Mouse (Mus musculus): ENCODE data around the gene Fezf1. TPM values are rescaled to one million over a fixed set of nuclear protein-coding genes. Genes with fewer than 3 reads are reported as not detected.

The Fezf1 gene
- polyA plus RNA-seq, 1 experiment from 2014 or later, result 12.0 TPM

DNA sequence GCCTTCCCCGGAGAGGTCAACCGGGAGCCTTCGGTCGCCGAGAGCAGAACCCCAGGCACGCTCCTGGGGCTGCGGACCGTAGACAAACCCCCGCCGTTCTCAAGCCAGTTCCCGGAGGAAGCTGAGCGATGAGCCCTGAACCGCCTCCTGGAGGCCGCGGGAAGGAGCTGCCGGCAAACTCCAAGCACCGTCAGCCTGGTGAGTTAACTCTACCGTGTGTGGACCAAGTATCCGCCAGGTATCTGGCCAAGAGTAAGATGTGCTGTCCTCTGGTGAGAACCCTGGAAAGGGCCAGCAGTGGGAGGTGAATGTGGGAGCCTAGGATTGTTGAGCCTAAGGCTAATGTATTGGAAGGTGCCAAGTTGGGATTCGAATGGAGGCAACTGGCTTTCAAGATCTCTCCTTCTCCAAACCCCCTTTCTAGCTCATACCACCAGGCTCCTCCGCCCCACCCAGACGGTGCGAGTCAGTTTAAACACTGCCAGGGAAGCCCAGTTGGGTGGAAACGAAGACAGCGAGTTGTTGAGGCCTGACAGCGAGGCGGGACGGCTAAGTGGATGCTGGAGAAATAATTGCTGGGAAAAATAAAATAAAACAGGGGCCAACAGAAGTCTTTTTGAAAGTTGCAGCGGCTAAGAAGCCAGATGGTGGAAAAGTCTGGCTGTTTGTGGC is 1.6 kb upstream of the Fezf1 start:
- WGBS, result 2% methylated on average over 29 of the region's 29 CpGs
- Histone ChIP-seq H3K27ac (ENCODE audit: low read depth, low read length) (peak overlapping the region; percentile 58), H3K27me3 (replicated peaks; ENCODE audit: control insufficient read depth, insufficient read depth, low read length) (peaks cover 66% of the 10 kb centered on the region), H3K9ac (ENCODE audit: low read length) (peak overlapping the region; percentile 58), H3K4me2 (ENCODE audit: low read length) (peak overlapping the region; percentile 68), H3K4me1 (ENCODE audit: control insufficient read depth, insufficient read depth, low read length) (peaks cover 10% of the 10 kb centered on the region), H3K9me3 (replicated peaks; ENCODE audit: control insufficient read depth, low read length) (no peaks in the 10 kb centered on the region), H3K36me3 (ENCODE audit: control insufficient read depth, insufficient read depth, low read length) (no peaks in the 10 kb centered on the region), H3K4me3 (ENCODE audit: low read depth, low read length) (peak overlapping the region; percentile 38)
- ATAC-seq, result peak; percentile 55
- peak; percentile 67 for DNase-seq (ENCODE audit: low spot score)

DNA sequence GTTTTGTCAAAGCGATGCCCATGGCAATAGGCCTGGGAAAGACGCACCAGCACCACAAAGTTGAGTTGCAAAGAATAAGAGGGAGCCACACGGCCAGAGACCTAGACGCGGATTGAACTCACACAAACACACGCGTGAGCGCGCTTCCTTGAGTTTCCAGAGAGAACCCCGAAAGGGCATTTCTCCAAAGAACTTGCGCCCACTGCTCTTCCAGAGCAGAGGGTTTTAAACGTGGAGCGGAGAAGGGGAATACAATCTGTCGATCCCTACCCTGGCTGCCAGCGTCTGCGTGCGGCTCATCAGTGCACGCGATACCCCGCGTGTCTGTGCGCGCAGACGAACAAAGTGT is 865 bp upstream of the Fezf1 start:
- Histone ChIP-seq H3K4me2 (ENCODE audit: low read length) (peak overlapping the region; percentile 68), H3K4me3 (ENCODE audit: low read depth, low read length) (peak overlapping the region; percentile 38), H3K27ac (ENCODE audit: low read depth, low read length) (peak overlapping the region; percentile 58), H3K36me3 (ENCODE audit: control insufficient read depth, insufficient read depth, low read length) (no peaks in the 10 kb centered on the region), H3K9ac (ENCODE audit: low read length) (peak overlapping the region; percentile 58), H3K4me1 (ENCODE audit: control insufficient read depth, insufficient read depth, low read length) (peaks cover 10% of the 10 kb centered on the region), H3K27me3 (replicated peaks; ENCODE audit: control insufficient read depth, insufficient read depth, low read length) (peaks cover 63% of the 10 kb centered on the region), H3K9me3 (replicated peaks; ENCODE audit: control insufficient read depth, low read length) (no peaks in the 10 kb centered on the region)
- peak; percentile 56 for DNase-seq (ENCODE audit: low spot score)
- 0 out of 2 replicates have a peak, but pooled peaks have one; percentile 27 for ATAC-seq
- WGBS, result under 1% methylated on average over 24 of the region's 24 CpGs

DNA sequence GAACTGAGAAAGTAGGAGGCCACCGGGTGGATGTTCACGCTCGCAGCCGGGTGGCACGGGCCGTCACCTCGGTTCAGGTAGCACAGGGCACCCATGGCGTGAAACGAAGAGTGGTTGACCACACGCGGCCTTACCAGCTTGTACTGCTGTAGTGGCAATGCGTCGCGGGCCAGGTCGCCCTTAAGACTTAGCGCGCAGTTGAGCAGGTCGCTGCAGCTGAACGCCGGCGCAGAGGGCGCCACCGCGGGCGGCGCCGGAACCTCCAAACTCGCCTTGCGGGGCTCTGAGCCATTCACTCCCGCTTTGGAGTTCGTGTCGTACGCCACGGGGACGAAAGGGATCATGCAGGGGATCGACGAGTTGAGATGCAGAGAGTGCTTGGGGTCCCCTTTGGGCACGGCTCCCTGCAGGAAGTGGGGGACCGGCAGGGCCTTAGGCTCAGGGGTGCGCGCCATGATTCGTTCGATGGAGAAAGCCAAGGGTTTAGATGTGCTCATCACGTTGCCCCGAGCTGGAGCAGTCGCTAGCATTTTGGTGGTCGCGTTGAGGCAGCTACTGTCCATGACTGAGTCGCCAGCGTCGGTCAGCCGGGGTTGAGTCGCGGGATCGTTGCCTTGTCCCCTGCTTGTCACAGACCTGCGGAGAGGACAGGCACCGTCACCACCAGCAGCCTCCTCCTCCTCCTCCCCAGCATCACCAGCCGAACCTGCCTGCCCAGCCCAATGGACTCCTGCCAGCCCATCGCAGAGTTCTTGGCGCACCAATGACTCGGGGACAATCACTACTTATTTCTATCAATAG is 450 bp downstream of the Fezf1 start:
- WGBS, result under 1% methylated on average over 61 of the region's 61 CpGs
- Histone ChIP-seq H3K9me3 (replicated peaks; ENCODE audit: control insufficient read depth, low read length) (no peaks in the 10 kb centered on the region), H3K4me1 (ENCODE audit: control insufficient read depth, insufficient read depth, low read length) (peaks cover 12% of the 10 kb centered on the region), H3K4me3 (ENCODE audit: low read depth, low read length) (peak overlapping the region; percentile 38), H3K27me3 (replicated peaks; ENCODE audit: control insufficient read depth, insufficient read depth, low read length) (peaks cover 65% of the 10 kb centered on the region), H3K4me2 (ENCODE audit: low read length) (peak overlapping the region; percentile 68), H3K27ac (ENCODE audit: low read depth, low read length) (peak overlapping the region; percentile 27; the same call in 1 of the 2 replicates), H3K36me3 (ENCODE audit: control insufficient read depth, insufficient read depth, low read length) (no peaks in the 10 kb centered on the region), H3K9ac (ENCODE audit: low read length) (peak overlapping the region; percentile 35)
- no peak for ATAC-seq
- peak; percentile 36 for DNase-seq (ENCODE audit: low spot score)

DNA sequence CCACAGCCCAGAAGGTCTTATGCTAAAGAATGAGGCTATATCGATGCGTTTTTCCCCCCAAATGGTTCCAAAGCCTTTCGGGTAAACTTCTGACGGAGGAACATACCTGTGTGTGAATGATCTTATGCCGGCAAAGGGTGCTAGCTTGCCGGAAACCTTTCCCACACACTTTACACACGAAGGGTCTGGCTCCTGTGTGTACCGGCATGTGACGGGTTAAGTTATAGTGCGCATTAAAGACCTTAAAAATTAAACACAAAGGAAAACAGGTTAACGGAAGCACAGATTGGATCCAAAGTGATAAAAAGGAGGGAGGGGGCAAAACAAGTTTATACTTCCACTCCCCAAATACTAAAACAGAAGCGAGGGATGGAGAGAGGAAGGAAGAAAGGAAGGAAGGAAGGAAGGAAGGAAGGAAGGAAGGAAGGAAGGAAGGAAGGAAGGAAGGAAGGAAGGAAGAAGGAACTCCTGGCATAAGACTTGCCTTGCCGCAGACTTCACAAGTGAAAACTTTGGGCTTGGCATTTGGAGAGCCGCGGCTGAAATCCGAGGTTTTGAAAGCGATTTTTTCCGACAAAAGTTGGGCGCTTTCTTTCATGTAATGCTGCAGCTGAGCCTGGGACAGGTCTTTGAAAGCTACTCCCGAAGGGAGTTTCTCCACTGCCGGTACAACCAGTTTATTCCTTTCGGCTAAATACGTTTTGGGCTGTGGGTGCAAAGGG is 1.2 kb downstream of the Fezf1 start:
- DNase-seq (ENCODE audit: low spot score), result peak; percentile 24
- peaks cover 12% of the 10 kb centered on the region for H3K4me1 ChIP-seq (ENCODE audit: control insufficient read depth, insufficient read depth, low read length)
- peak overlapping the region; percentile 38 for H3K4me3 ChIP-seq (ENCODE audit: low read depth, low read length)
- H3K4me2 ChIP-seq (ENCODE audit: low read length), result peak overlapping the region; percentile 68
- 2% methylated on average over 23 of the region's 23 CpGs for WGBS
- no peaks in the 10 kb centered on the region for H3K36me3 ChIP-seq (ENCODE audit: control insufficient read depth, insufficient read depth, low read length)
- H3K27ac ChIP-seq (ENCODE audit: low read depth, low read length), result peak overlapping the region; percentile 27; the same call in 1 of the 2 replicates
- H3K27me3 ChIP-seq (replicated peaks; ENCODE audit: control insufficient read depth, insufficient read depth, low read length), result peaks cover 68% of the 10 kb centered on the region
- H3K9ac ChIP-seq (ENCODE audit: low read length), result peak overlapping the region; percentile 35
- no peaks in the 10 kb centered on the region for H3K9me3 ChIP-seq (replicated peaks; ENCODE audit: control insufficient read depth, low read length)
- ATAC-seq, result no peak

DNA sequence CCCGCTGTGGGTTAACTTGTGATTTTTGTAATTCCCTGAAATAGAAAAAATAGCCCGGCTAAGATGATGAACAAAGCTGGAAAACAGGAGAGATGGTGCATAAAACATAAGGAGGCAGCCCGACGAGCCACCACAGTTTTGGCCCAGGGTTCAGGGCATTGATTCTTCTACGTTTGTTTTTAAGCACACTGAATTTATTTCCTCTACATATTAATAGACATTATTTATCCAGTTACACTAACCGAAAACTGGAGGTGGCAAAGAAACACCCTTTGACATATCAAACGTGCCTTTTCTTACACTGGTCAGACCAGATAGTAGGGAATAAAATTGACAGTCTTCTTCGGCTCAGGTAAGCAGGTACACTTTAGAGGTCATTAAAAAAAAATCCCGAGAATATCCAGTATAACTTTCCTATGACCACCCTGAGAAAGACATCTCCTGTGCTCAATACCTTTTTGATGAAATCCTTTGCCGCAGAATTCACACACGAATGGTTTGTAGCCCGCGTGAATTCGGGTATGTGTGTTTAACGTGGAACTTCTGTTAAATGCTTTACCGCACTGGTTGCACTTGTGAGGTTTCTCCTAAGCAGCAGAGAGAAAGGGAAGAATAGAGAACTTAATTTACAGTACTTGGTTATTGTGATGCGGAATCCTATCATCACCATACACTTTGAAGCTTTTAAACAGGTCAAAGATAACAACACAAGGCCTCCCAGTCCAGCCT is 1.9 kb downstream of the Fezf1 start:
- H3K9me3 ChIP-seq (replicated peaks; ENCODE audit: control insufficient read depth, low read length), result no peaks in the 10 kb centered on the region
- H3K4me1 ChIP-seq (ENCODE audit: control insufficient read depth, insufficient read depth, low read length), result peaks cover 12% of the 10 kb centered on the region
- no peaks in the 10 kb centered on the region for H3K36me3 ChIP-seq (ENCODE audit: control insufficient read depth, insufficient read depth, low read length)
- WGBS, result 7% methylated on average over 17 of the region's 17 CpGs
- ATAC-seq (no peak), DNase-seq (ENCODE audit: low spot score) (no peak)
- peaks cover 71% of the 10 kb centered on the region for H3K27me3 ChIP-seq (replicated peaks; ENCODE audit: control insufficient read depth, insufficient read depth, low read length)
- H3K4me2 ChIP-seq (ENCODE audit: low read length), result peak overlapping the region; percentile 68; the same call in 1 of the 2 replicates
- H3K4me3 ChIP-seq (ENCODE audit: low read depth, low read length), result peak overlapping the region; percentile 38
- H3K27ac ChIP-seq (ENCODE audit: low read depth, low read length), result no peak overlapping the region
- peak overlapping the region; percentile 22; the same call in 1 of the 2 replicates for H3K9ac ChIP-seq (ENCODE audit: low read length)

DNA sequence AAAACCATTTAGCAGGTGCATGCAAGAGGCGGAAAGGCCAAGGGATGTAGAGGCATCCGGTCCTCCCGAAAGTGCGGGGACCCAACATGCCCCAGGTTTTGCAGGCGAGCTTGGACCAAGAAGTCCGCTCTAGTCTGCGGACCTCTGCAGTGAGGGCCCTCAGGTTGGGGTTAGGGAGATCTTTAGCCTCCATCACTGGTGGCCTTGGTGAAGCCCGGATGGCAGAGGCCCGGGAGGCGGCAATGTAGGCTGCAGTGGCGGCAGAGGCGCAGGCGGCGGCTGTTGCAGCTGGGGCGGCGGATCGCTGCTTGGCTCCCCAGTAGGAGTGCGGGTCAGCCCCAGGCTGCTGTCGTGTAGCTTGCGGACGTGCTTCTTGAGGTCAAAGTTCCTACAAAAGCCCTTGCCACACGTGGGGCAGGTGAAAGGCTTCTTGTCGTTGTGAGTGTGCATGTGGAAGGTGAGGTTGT is 2.6 kb downstream of the Fezf1 start:
- Histone ChIP-seq H3K9ac (ENCODE audit: low read length) (peak overlapping the region; percentile 7; the same call in 1 of the 2 replicates), H3K9me3 (replicated peaks; ENCODE audit: control insufficient read depth, low read length) (no peaks in the 10 kb centered on the region), H3K4me1 (ENCODE audit: control insufficient read depth, insufficient read depth, low read length) (peaks cover 12% of the 10 kb centered on the region), H3K27ac (ENCODE audit: low read depth, low read length) (no peak overlapping the region), H3K36me3 (ENCODE audit: control insufficient read depth, insufficient read depth, low read length) (no peaks in the 10 kb centered on the region), H3K4me3 (ENCODE audit: low read depth, low read length) (peak overlapping the region; percentile 8; the same call in 1 of the 2 replicates), H3K4me2 (ENCODE audit: low read length) (0 out of 2 replicates have a peak overlapping the region, but pooled peaks have one; percentile 14), H3K27me3 (replicated peaks; ENCODE audit: control insufficient read depth, insufficient read depth, low read length) (peaks cover 74% of the 10 kb centered on the region)
- DNase-seq (ENCODE audit: low spot score), result no peak
- WGBS, result 5% methylated on average over 22 of the region's 23 CpGs
- ATAC-seq, result no peak

DNA sequence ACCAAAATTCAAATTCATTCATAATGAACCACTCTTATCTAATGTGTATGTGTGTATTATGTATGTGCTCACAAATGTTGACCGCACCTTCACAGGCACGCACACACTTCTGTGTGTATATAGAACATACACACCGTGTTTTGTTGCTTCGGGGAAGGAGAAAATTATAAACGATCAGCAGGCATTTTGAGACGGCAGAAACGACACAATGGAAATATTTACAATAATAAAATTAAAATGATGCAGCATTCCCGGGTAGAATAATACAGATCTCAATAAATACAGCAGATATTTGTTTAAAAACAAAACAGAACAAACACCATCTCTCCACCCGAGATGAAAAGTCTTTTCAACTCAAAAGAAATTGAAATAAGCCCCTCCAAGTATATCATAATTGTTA is 3.0 kb downstream of the Fezf1 start:
- Histone ChIP-seq H3K4me1 (ENCODE audit: control insufficient read depth, insufficient read depth, low read length) (peaks cover 12% of the 10 kb centered on the region), H3K27ac (ENCODE audit: low read depth, low read length) (no peak overlapping the region), H3K27me3 (replicated peaks; ENCODE audit: control insufficient read depth, insufficient read depth, low read length) (peaks cover 77% of the 10 kb centered on the region), H3K4me3 (ENCODE audit: low read depth, low read length) (peak overlapping the region; percentile 8; the same call in 1 of the 2 replicates), H3K36me3 (ENCODE audit: control insufficient read depth, insufficient read depth, low read length) (no peaks in the 10 kb centered on the region), H3K4me2 (ENCODE audit: low read length) (no peak overlapping the region), H3K9ac (ENCODE audit: low read length) (no peak overlapping the region), H3K9me3 (replicated peaks; ENCODE audit: control insufficient read depth, low read length) (no peaks in the 10 kb centered on the region)
- DNase-seq (ENCODE audit: low spot score) (no peak), ATAC-seq (no peak)
- WGBS, result 15% methylated on average over 9 of the region's 9 CpGs

Measured in forebrain, embryonic 14.5 days (tissue).